Mouse (Mus musculus) embryonic facial prominence, embryonic 12.5 days (tissue): ENCODE measurements around the gene Csnk2a2. TPM values are rescaled to one million over a fixed set of nuclear protein-coding genes. Genes with fewer than 3 reads are reported as not detected.
A peak's percentile ranks its signal among the peaks of the same experiment; 100 is the strongest.

Experiments
- ATAC-seq: fragments of 200-750 bp; cut with Nextera tagmentation; 2 replicates; pipeline ENCODE4 v1.8.0; 2017; ENCODE audit not compliant: insufficient number of reproducible peaks, insufficient read depth, low FRiP score, low TSS enrichment
- H3K27ac ChIP-seq: fragments of 300-500 bp; sonication (generic); 2 replicates; pipeline ENCODE4 v1.5.1; 2016; ENCODE audit warnings: mild to moderate bottlenecking
- H3K27me3 ChIP-seq: fragments of 300-500 bp; sonication (generic); 2 replicates; pipeline ENCODE4 v1.6.1; 2016; ENCODE audit warnings: mild to moderate bottlenecking, moderate library complexity
- H3K36me3 ChIP-seq: fragments of 300-500 bp; sonication (generic); 2 replicates; pipeline ENCODE4 v1.6.1; 2016; ENCODE audit warnings: mild to moderate bottlenecking
- H3K4me1 ChIP-seq: fragments of 300-500 bp; sonication (generic); 2 replicates; pipeline ENCODE4 v1.6.1; 2016
- H3K4me2 ChIP-seq: fragments of 300-500 bp; sonication (generic); replicated peaks from 2 replicates; pipeline ENCODE4 v1.6.1; 2016; ENCODE audit warnings: mild to moderate bottlenecking, moderate library complexity
- H3K4me3 ChIP-seq: fragments of 300-500 bp; sonication (generic); 2 replicates; pipeline ENCODE4 v1.5.1; 2016; ENCODE audit warnings: mild to moderate bottlenecking
- H3K9ac ChIP-seq: fragments of 300-500 bp; sonication (generic); 2 replicates; pipeline ENCODE4 v1.6.1; 2016; ENCODE audit warnings: mild to moderate bottlenecking, moderate library complexity
- H3K9me3 ChIP-seq: fragments of 300-500 bp; sonication (generic); 2 replicates; pipeline ENCODE4 v1.6.1; 2016; ENCODE audit warnings: mild to moderate bottlenecking, moderate library complexity
- WGBS: fragments of 180-500 bp; shearing (Covaris S2); methylation state at CpG from one replicate; pipeline ENCODE4 v1.1.7; 2016; 5-methylcytosine and 5-hydroxymethylcytosine counted together
- polyA plus RNA-seq: library from polyadenylated mRNA; unstranded; fragments of >200 nt; fragmentation: Nextera tagmentation; extraction: Ambion mirVana; gene quantifications from 2 replicates; pipeline ENCODE4 v1.2.1, GENCODE M21; 2016

Csnk2a2 gene
- polyA plus RNA-seq, 1 experiment from 2014 or later = 12.9 TPM

- H3K4me2 ChIP-seq = peak within 1 kb of the TSS; percentile 89
- H3K4me3 ChIP-seq = peak within 1 kb of the TSS; percentile 87
- H3K4me1 ChIP-seq = peaks cover 24% of the 10 kb centered on the region
- peak within 1 kb of the TSS; percentile 88 for H3K27ac ChIP-seq
- H3K36me3 ChIP-seq = no peaks in the 10 kb centered on the region
- WGBS = 1% methylated on average over 50 of the region's 51 CpGs
- ATAC-seq = peak; percentile 95
- H3K9me3 ChIP-seq = no peaks in the 10 kb centered on the region
- no peaks in the 10 kb centered on the region for H3K27me3 ChIP-seq
- H3K9ac ChIP-seq = peak within 1 kb of the TSS; percentile 91
Measured at GRCm38 (mm10) chr8:95434686-95435439, 55.0 kb downstream of the Csnk2a2 start, which contains the start of gene Cfap20. TSS of gene Cfap20 (minus strand) at chr8:95434869.

GRCm38 (mm10) chr8:95434233-95434632 is 55.6 kb downstream of the Csnk2a2 start:
- Histone ChIP-seq H3K36me3 (no peaks in the 10 kb centered on the region), H3K9me3 (no peaks in the 10 kb centered on the region), H3K27ac (peak overlapping the region; percentile 88), H3K27me3 (no peaks in the 10 kb centered on the region), H3K4me3 (peak overlapping the region; percentile 87), H3K9ac (peak overlapping the region; percentile 91), H3K4me2 (peak overlapping the region; percentile 89), H3K4me1 (peaks cover 31% of the 10 kb centered on the region)
- no peak for ATAC-seq
- under 1% methylated on average over 25 of the region's 25 CpGs for WGBS

GRCm38 (mm10) chr8:95433124-95433523 is 56.7 kb downstream of the Csnk2a2 start:
- no peak for ATAC-seq
- H3K9me3 ChIP-seq = no peaks in the 10 kb centered on the region
- H3K9ac ChIP-seq = peak overlapping the region; percentile 91; the same call in 1 of the 2 replicates
- H3K36me3 ChIP-seq = no peaks in the 10 kb centered on the region
- no peaks in the 10 kb centered on the region for H3K27me3 ChIP-seq
- WGBS = 72% methylated on average over 4 of the region's 4 CpGs
- peak overlapping the region; percentile 87 for H3K4me3 ChIP-seq
- no peak overlapping the region for H3K27ac ChIP-seq
- H3K4me2 ChIP-seq = peak overlapping the region; percentile 89
- peaks cover 39% of the 10 kb centered on the region for H3K4me1 ChIP-seq

GRCm38 (mm10) chr8:95432471-95432870 is 57.4 kb downstream of the Csnk2a2 start:
- Histone ChIP-seq H3K9ac (no peak overlapping the region), H3K4me3 (no peak overlapping the region), H3K4me1 (peaks cover 45% of the 10 kb centered on the region), H3K4me2 (peak overlapping the region; percentile 89; the same call in 1 of the 2 replicates), H3K9me3 (no peaks in the 10 kb centered on the region), H3K27ac (no peak overlapping the region), H3K36me3 (no peaks in the 10 kb centered on the region), H3K27me3 (no peaks in the 10 kb centered on the region)
- WGBS = 87% methylated on average over 3 of the region's 3 CpGs
- ATAC-seq = no peak

- Histone ChIP-seq H3K36me3 (no peaks in the 10 kb centered on the region), H3K9me3 (no peaks in the 10 kb centered on the region), H3K4me1 (peaks cover 55% of the 10 kb centered on the region), H3K9ac (no peak overlapping the region), H3K27ac (peak overlapping the region; percentile 63; the same call in 1 of the 2 replicates), H3K27me3 (no peaks in the 10 kb centered on the region), H3K4me2 (peak overlapping the region; percentile 35; the same call in 1 of the 2 replicates), H3K4me3 (no peak overlapping the region)
- peak; percentile 19 for ATAC-seq
- WGBS = 18% methylated on average over 3 of the region's 3 CpGs
Measured at GRCm38 (mm10) chr8:95429945-95430344, 59.9 kb downstream of the Csnk2a2 start.

- Histone ChIP-seq H3K36me3 (peaks cover 5% of the 10 kb centered on the region; the same call in 1 of the 2 replicates), H3K9ac (no peak overlapping the region), H3K4me3 (no peak overlapping the region), H3K9me3 (no peaks in the 10 kb centered on the region), H3K4me2 (peak overlapping the region; percentile 14; the same call in 1 of the 2 replicates), H3K27me3 (no peaks in the 10 kb centered on the region), H3K4me1 (peaks cover 46% of the 10 kb centered on the region), H3K27ac (peak overlapping the region; percentile 73)
- ATAC-seq = 0 out of 2 replicates have a peak, but pooled peaks have one; percentile 17
- 33% methylated on average over 12 of the region's 12 CpGs for WGBS
Measured at GRCm38 (mm10) chr8:95427594-95428535, 62.0 kb downstream of the Csnk2a2 start.

- no peaks in the 10 kb centered on the region for H3K9me3 ChIP-seq
- no peak overlapping the region for H3K4me2 ChIP-seq
- H3K27me3 ChIP-seq = no peaks in the 10 kb centered on the region
- no peak overlapping the region for H3K9ac ChIP-seq
- ATAC-seq = no peak
- H3K4me3 ChIP-seq = no peak overlapping the region
- peaks cover 16% of the 10 kb centered on the region for H3K36me3 ChIP-seq
- peak overlapping the region; percentile 48 for H3K27ac ChIP-seq
- WGBS = 72% methylated on average over 2 of the region's 2 CpGs
- H3K4me1 ChIP-seq = peaks cover 35% of the 10 kb centered on the region
Measured at GRCm38 (mm10) chr8:95426781-95427281, 63.0 kb downstream of the Csnk2a2 start.

GRCm38 (mm10) chr8:95424682-95425081 is 65.2 kb downstream of the Csnk2a2 start:
- no peak for ATAC-seq
- Histone ChIP-seq H3K27ac (no peak overlapping the region), H3K36me3 (peaks cover 36% of the 10 kb centered on the region), H3K9ac (no peak overlapping the region), H3K4me3 (no peak overlapping the region), H3K9me3 (no peaks in the 10 kb centered on the region), H3K4me1 (peaks cover 29% of the 10 kb centered on the region), H3K27me3 (no peaks in the 10 kb centered on the region), H3K4me2 (no peak overlapping the region)
- WGBS = 92% methylated on average over 7 of the region's 7 CpGs

- H3K9me3 ChIP-seq = no peaks in the 10 kb centered on the region
- WGBS = 89% methylated on average over 14 of the region's 14 CpGs
- H3K27ac ChIP-seq = no peak overlapping the region
- no peaks in the 10 kb centered on the region for H3K27me3 ChIP-seq
- peaks cover 8% of the 10 kb centered on the region; the same call in 1 of the 2 replicates for H3K4me1 ChIP-seq
- H3K9ac ChIP-seq = no peak overlapping the region
- no peak for ATAC-seq
- peaks cover 44% of the 10 kb centered on the region for H3K36me3 ChIP-seq
- H3K4me3 ChIP-seq = no peak overlapping the region
- no peak overlapping the region for H3K4me2 ChIP-seq
Measured at GRCm38 (mm10) chr8:95422193-95422810, 67.5 kb downstream of the Csnk2a2 start.

GRCm38 (mm10) chr8:95411309-95411972 is 78.4 kb downstream of the Csnk2a2 start:
- WGBS = 33% methylated on average over 10 of the region's 10 CpGs
- Histone ChIP-seq H3K36me3 (no peaks in the 10 kb centered on the region), H3K9ac (peak overlapping the region; percentile 33; the same call in 1 of the 2 replicates), H3K4me2 (no peak overlapping the region), H3K27ac (no peak overlapping the region), H3K9me3 (no peaks in the 10 kb centered on the region), H3K4me3 (no peak overlapping the region), H3K4me1 (peaks cover 3% of the 10 kb centered on the region; the same call in 1 of the 2 replicates), H3K27me3 (no peaks in the 10 kb centered on the region)
- peak; percentile 35; the same call in 1 of the 2 replicates for ATAC-seq
